Mouse (Mus musculus) midbrain, embryonic 14.5 days (tissue): ENCODE data around the gene Fzr1. TPM values are rescaled to one million over a fixed set of nuclear protein-coding genes. Genes with fewer than 3 reads are reported as not detected.
A peak's percentile ranks its signal among the peaks of the same experiment; 100 is the strongest.

Experiments
- ATAC-seq: fragments of 200-750 bp; cut with Nextera tagmentation; 2 replicates; pipeline ENCODE4 v1.8.0; 2017; ENCODE audit warnings: moderate number of reproducible peaks, moderate library complexity; ENCODE audit not compliant: low FRiP score, low TSS enrichment
- DNase-seq: peaks from one replicate; pipeline ENCODE4 v3.0.0-alpha.2; 2015
- H3K27ac ChIP-seq: fragments of 300-500 bp; sonication (generic); replicated peaks from 2 replicates; pipeline ENCODE4 v1.5.1; 2014; ENCODE audit warnings: mild to moderate bottlenecking, low read depth, low read length, moderate library complexity
- H3K27me3 ChIP-seq: fragments of 300-500 bp; sonication (generic); 2 replicates; pipeline ENCODE4 v1.6.1; 2014; ENCODE audit warnings: low read length, control low read depth, mixed read lengths; ENCODE audit not compliant: control insufficient read depth, insufficient read depth
- H3K36me3 ChIP-seq: fragments of 300-500 bp; sonication (generic); 2 replicates; pipeline ENCODE4 v1.6.1; 2014; ENCODE audit warnings: low read length, control low read depth; ENCODE audit not compliant: control insufficient read depth, insufficient read depth
- H3K4me1 ChIP-seq: fragments of 300-500 bp; sonication (generic); 2 replicates; pipeline ENCODE4 v1.6.1; 2014; ENCODE audit warnings: mild to moderate bottlenecking, antibody characterized with exemption, low read length, control low read depth; ENCODE audit not compliant: control insufficient read depth, insufficient read depth
- H3K4me2 ChIP-seq: fragments of 300-500 bp; sonication (generic); 2 replicates; pipeline ENCODE4 v1.6.1; 2014; ENCODE audit warnings: mild to moderate bottlenecking, low read length, moderate library complexity
- H3K4me3 ChIP-seq: fragments of 300-500 bp; sonication (generic); replicated peaks from 2 replicates; pipeline ENCODE4 v1.5.1; 2014; ENCODE audit warnings: low read depth, low read length
- H3K9ac ChIP-seq: fragments of 300-500 bp; sonication (generic); replicated peaks from 2 replicates; pipeline ENCODE4 v1.6.1; 2014; ENCODE audit warnings: mild to moderate bottlenecking, low read length, moderate library complexity
- H3K9me3 ChIP-seq: fragments of 300-500 bp; sonication (generic); 2 replicates; pipeline ENCODE4 v1.6.1; 2016; ENCODE audit warnings: low read length, control low read depth, mixed read lengths; ENCODE audit not compliant: control insufficient read depth
- WGBS: fragments of 180-500 bp; shearing (Covaris S2); extraction: QIAGEN DNeasy Blood & Tissue Kit; methylation state at CpG from one replicate; pipeline ENCODE4 v1.1.7; 2014; 5-methylcytosine and 5-hydroxymethylcytosine counted together
- polyA plus RNA-seq: library from polyadenylated mRNA; unstranded; fragments of >200 nt; fragmentation: Nextera tagmentation; extraction: Ambion mirVana; gene quantifications from 2 replicates; pipeline ENCODE4 v1.2.1, GENCODE M21; 2014

Fzr1 gene
- polyA plus RNA-seq, 1 experiment from 2014 or later: 122 TPM

DNA sequence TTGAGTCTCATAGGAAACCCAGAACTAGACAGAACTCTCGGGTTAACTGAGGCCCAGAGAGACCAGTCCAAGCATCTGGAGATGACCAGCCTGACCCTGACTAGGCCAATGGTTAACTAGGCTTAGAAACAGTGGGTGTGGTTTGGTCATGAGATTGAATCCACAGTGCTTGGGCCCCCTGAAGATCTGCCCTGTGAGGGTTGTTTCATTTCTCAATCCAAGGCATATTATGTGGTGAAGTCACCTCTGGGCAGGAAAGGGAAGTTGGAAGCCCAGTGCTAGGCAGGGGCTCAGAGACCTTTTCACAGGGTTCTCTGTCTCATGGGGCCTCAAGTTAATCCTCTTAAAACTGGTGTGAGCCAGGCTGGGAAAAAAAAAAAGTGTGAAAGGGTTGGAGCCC lies 19.5 kb downstream of the Fzr1 start:
- no peak for ATAC-seq
- no peaks in the 10 kb centered on the region for H3K9me3 ChIP-seq
- H3K27ac ChIP-seq: no peak overlapping the region
- H3K4me2 ChIP-seq: peak overlapping the region; percentile 97
- H3K36me3 ChIP-seq: peaks cover 2% of the 10 kb centered on the region; the same call in 1 of the 2 replicates
- no peak for DNase-seq
- no peak overlapping the region; the same call in 1 of the 2 replicates for H3K4me3 ChIP-seq
- peaks cover 16% of the 10 kb centered on the region for H3K4me1 ChIP-seq
- H3K9ac ChIP-seq: peak overlapping the region; percentile 81; the same call in 1 of the 2 replicates
- H3K27me3 ChIP-seq: peaks cover 6% of the 10 kb centered on the region; the same call in 1 of the 2 replicates
- WGBS: 62% methylated on average over 1 of the region's 1 CpGs

DNA sequence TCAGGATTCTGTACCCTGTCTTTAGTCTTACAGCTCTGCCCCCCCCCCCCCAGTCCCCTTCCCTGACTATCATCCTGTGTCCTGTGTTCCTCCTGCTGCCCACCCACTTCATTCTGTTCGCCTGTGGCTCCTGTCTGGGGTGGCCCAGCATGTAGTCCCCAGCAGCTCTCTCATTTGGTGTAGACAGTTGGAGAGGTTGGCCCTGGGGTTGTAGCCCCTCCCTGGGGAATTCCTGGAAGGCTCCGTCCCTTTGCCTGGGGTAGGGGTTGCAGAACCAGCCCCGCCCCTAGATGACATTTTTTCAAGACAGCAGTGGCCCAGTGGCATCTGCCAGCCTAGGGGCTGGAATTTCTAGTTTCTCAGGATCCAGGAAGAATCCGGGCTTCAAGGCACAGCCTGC lies 20.1 kb downstream of the Fzr1 start:
- H3K4me1 ChIP-seq: peaks cover 12% of the 10 kb centered on the region
- peak overlapping the region; percentile 97 for H3K4me2 ChIP-seq
- H3K36me3 ChIP-seq: peaks cover 2% of the 10 kb centered on the region; the same call in 1 of the 2 replicates
- WGBS: 21% methylated on average over 4 of the region's 4 CpGs
- H3K27ac ChIP-seq: no peak overlapping the region
- ATAC-seq: no peak
- peak overlapping the region; percentile 74 for H3K4me3 ChIP-seq
- H3K9ac ChIP-seq: peak overlapping the region; percentile 81; the same call in 1 of the 2 replicates
- H3K9me3 ChIP-seq: no peaks in the 10 kb centered on the region
- H3K27me3 ChIP-seq: peaks cover 5% of the 10 kb centered on the region; the same call in 1 of the 2 replicates
- no peak for DNase-seq

DNA sequence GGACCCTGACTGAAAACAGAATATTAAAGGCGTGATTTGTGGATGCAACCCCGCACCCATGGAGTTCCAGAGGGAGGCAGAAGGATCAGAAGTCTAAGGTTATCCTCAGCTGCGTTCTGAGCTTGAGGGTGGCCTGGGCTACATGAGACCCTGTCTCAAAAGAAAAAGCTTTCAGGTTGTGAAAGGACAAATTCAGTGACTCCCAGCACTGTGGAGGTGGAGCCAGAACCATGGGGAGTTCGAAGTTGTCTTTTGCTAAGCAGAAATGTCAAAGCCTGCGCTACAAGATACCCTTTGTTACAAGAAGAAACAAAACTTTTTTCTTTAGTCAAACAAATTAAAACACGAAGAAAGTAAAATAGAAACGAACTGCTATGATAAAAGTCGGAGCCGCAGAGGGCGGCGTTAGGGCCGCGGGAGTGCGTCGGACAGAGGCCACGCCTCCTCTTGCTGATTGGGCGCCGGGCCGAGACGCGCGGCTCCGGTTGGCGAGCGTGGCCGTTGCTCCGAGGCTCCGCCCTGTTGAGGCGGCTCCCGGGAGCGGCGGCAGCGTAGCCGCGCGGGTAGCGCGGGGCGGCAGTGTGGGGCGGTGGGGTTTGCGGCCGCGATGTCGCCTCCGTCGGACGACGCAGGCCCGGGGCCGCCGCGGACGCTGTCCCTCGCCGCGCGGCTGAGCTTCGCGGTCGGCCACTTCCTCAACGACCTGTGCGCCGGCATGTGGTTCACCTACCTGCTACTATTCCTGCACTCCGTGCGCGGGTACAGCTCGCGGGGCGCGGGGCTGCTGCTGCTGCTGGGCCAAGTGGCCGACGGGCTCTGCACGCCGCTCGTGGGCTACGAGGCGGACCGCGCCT lies 21.1 kb downstream of the Fzr1 start, which contains the start of gene Mfsd12:
Gene Mfsd12, plus strand, starts transcription at position 501 of the 854 bp plus-strand sequence.
- no peaks in the 10 kb centered on the region for H3K9me3 ChIP-seq
- DNase-seq (peak; percentile 96), ATAC-seq (peak; percentile 89)
- peak within 1 kb of the TSS; percentile 97 for H3K4me2 ChIP-seq
- peaks cover 12% of the 10 kb centered on the region for H3K4me1 ChIP-seq
- H3K27ac ChIP-seq: peak within 1 kb of the TSS; percentile 66
- H3K36me3 ChIP-seq: 0 out of 2 replicates have a peak, but pooled peaks cover 2% of the 10 kb centered on the region
- H3K27me3 ChIP-seq: no peaks in the 10 kb centered on the region
- H3K4me3 ChIP-seq: peak within 1 kb of the TSS; percentile 74
- H3K9ac ChIP-seq: peak within 1 kb of the TSS; percentile 81
- WGBS: 2% methylated on average over 75 of the region's 79 CpGs

DNA sequence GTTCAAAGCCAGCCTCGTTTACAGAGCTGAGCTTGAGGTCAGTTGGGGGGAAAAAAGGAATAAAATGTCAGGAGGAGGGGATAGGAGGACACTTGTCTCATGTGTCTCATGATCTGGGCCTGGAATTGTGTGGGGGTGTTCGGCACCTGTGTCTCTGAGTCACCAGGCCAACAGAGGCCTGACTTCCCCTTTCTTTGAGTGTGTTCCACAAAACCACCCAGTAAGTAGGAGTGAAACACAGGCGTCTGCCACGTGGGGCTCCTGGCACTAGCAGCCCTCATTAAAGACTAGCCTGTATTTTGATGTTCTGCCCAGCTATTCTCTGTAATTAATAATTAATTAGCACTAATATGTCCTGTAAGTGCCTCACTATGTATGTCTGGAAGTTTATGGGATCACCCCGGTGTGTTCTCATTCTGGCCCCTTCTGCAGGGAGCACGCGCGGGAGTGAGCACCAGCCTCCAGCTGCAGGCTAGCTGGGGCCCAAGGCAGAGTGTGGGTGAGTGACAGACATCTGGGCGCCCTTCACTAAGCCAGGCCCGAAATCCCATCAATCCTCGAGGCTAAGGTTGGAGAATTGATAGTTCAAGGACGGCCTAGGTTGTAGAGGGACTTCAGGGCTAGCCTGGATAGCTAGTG lies 21.8 kb downstream of the Fzr1 start:
- H3K9ac ChIP-seq: no peak overlapping the region
- no peak for ATAC-seq

DNA sequence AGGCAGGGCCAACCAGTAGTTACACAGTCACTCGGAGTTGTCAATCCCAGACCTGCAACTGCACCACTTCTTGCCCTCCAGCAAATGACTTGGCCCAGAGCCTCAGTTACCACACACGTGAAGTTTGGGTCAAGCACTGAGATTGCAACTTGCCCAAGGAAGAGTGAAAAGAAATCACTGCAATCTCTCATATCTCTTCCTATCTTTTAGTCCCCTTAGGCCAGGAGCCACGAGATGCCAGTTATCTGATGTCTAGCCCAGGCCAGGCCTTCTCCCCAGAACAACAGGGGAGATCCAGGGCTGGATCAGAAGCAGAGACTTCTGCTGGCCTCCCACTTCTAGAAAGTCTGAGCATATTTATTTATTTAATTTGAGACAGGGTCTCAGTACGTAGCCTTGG lies 22.8 kb downstream of the Fzr1 start:
- Histone ChIP-seq H3K4me1 (peaks cover 12% of the 10 kb centered on the region), H3K4me2 (no peak overlapping the region), H3K9ac (no peak overlapping the region), H3K36me3 (no peaks in the 10 kb centered on the region), H3K4me3 (no peak overlapping the region), H3K27me3 (no peaks in the 10 kb centered on the region), H3K9me3 (no peaks in the 10 kb centered on the region), H3K27ac (no peak overlapping the region)
- no peak for ATAC-seq
- WGBS: 82% methylated on average over 4 of the region's 4 CpGs
- no peak for DNase-seq

More for the DNA sequence above, 21.8 kb downstream of the Fzr1 start:
- no peak for DNase-seq
- WGBS: 57% methylated on average over 12 of the region's 12 CpGs
- peaks cover 12% of the 10 kb centered on the region for H3K4me1 ChIP-seq
- H3K36me3 ChIP-seq: 0 out of 2 replicates have a peak, but pooled peaks cover 2% of the 10 kb centered on the region
- no peaks in the 10 kb centered on the region for H3K27me3 ChIP-seq
- no peak overlapping the region for H3K4me3 ChIP-seq
- no peaks in the 10 kb centered on the region for H3K9me3 ChIP-seq
- H3K4me2 ChIP-seq: peak overlapping the region; percentile 97
- H3K27ac ChIP-seq: no peak overlapping the region

DNA sequence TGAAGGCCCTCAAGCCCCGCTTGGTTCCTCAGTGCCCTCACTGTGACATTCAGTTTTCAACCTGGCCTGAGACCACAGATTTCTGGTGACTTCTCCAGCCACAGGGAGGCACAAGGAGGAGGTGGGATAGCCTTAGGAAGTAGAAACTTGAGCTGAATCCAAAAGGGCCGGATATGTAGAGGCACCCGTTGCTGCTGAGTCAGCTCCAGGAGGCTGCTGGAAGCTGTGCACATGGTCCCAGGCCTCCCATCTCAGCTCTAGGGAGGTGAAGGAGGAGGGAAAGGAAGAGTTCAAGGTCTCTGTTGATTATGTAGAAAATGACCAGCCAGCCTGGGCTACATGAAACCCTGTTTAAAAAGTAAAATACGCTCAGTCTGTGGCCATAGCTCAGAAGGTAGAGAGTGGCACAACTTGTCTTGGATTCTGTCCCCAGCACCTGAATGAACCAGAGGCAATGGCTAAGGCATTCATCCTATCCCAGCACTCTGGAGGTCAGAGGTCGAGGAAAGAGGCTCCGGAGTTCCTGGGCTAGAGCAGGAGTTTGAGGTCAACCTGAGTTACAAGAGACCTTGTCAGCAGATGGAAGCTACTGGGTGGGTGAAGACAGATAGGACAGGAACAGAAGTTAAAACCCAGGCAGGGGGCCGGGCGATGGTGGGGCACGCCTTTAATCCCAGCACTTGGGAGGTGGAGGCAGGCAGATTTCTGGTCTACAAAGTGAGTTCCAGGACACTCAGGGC lies 23.4 kb downstream of the Fzr1 start:
- ATAC-seq: no peak

DNA sequence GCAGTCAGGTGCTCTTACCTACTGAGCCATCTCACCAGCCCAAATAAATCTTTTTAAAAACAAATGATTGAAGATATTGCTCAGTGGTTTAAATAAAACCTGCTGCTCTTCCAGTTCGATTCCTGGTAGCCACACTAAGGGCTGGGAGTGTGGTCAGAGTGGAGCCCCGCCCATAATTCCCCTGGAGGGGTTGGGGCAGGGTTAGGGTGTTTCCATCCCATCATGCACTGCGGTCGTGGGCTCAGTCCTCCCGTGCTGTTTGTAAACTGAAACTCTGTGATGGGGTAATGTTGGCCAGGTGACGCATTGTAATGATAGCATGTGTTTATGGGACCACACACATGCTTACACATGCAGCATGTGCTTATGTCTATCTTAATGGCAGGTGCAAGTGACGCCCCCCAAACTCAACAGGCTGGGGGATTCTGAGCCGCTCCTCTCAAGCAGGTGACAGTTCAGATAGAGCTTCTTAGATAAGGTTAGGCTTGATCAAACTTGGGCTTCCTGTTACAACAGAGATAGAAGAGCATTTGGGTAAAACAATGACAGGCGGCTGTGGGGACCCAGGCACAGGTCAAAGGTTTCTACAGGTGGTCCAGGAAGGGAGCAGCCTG lies 26.5 kb downstream of the Fzr1 start:
- H3K4me3 ChIP-seq: no peak overlapping the region
- no peaks in the 10 kb centered on the region for H3K9me3 ChIP-seq
- no peak overlapping the region for H3K4me2 ChIP-seq
- ATAC-seq (no peak), DNase-seq (no peak)
- H3K9ac ChIP-seq: no peak overlapping the region
- 30% methylated on average over 9 of the region's 9 CpGs for WGBS
- H3K4me1 ChIP-seq: peaks cover 11% of the 10 kb centered on the region
- no peak overlapping the region for H3K27ac ChIP-seq
- no peaks in the 10 kb centered on the region for H3K36me3 ChIP-seq
- H3K27me3 ChIP-seq: no peaks in the 10 kb centered on the region

More for the DNA sequence above, 23.4 kb downstream of the Fzr1 start:
- Histone ChIP-seq H3K9ac (0 out of 2 replicates have a peak overlapping the region, but pooled peaks have one; percentile 3), H3K36me3 (no peaks in the 10 kb centered on the region), H3K4me2 (no peak overlapping the region), H3K27ac (no peak overlapping the region), H3K27me3 (no peaks in the 10 kb centered on the region), H3K9me3 (no peaks in the 10 kb centered on the region), H3K4me3 (no peak overlapping the region), H3K4me1 (peaks cover 13% of the 10 kb centered on the region)
- WGBS: 56% methylated on average over 9 of the region's 9 CpGs
- DNase-seq: no peak
